Mouse (Mus musculus): Measurements from ENCODE around the gene Pm20d1.
"Not testable (repeated sequence)": the region's sequence is repeated elsewhere in the genome, so short reads cannot be mapped to it uniquely, and the experiment has no call there.

Pm20d1 gene

DNA sequence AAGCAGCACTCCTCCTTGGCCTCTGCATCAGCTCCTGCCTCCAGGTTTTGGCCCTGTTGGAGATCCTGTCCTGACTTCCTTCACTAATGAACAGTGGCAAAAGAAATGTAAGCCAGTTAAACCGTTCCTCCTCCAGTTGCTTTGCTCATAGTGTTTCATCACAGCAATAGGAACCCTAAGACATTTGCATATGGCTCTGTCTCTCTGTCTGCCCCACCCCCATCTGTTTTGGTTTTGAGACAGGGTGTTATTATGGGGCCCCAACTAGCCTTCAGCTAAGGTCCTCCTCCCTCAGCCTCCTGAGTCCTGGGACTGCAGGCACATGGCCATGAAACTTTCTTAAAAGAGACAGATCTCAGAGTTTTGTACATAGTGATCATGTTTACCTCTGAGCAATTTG is 2.8 kb downstream of the Pm20d1 start:
- DNase-seq, result no peak

GRCm38 (mm10) chr1:131801071-131801470 is 3.9 kb downstream of the Pm20d1 start:
- DNase-seq, result no peak

DNA sequence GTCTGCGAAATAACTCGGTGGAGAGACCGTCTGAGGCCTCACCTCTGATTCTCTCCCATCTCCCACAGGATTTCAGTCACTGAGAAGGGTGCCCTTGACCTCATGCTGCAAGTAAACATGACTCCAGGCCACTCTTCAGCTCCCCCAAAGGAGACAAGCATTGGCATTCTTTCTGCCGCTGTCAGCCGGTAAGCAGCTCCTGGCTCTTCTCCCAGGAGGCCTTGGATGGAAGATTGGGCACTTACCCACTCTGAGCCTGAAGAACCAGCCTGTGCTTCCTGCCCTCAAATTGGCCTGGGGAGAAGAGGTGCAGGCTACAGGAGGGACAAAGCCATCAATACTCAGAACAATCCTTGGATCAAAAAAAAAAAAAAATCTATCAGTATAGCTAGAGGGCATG is 5.5 kb downstream of the Pm20d1 start:
- no peak for DNase-seq

DNA sequence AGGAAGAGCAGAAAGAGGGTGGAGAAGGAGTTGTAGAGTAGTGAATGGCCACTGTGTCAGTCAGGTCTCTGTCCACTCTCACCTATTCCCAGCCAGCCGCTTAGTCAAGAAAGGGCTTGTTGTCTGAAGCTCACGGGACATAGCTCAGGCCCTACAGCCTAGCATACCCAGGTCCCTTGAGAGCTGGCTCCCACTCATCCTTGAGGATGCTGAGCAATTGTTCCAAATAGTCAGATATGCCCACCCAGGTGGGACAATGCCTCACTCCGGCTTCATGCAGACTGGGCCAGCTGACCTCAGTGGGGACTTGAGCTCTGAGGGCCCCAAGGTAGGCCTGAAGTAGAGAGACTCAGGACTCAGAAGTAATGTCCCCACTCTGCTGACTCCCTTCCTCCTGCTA is 7.0 kb downstream of the Pm20d1 start:
- no peak for DNase-seq

DNA sequence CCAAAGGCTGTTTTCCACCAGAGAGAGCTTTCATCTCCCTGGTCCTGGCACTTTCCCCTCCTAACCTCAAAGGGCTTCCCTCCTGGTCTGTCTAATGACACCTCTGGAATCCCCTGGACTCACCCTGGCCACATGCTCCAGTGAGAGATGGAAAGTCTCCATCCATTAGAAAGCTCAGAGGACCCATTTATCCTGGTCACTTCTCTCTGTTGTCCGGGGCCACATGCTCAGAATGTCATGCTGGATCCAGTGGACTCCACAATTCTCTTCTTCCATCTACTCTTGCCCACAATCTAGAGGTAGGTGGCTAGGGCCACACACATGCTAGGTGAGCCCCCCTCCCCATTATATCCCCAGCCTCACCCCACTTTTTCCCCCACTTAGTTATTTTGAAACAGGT is 11.8 kb downstream of the Pm20d1 start:
- no peak for DNase-seq

- DNase-seq, result no peak
These were observed 12.5 kb downstream of the Pm20d1 start for GRCm38 (mm10) chr1:131809651-131810050.

DNA sequence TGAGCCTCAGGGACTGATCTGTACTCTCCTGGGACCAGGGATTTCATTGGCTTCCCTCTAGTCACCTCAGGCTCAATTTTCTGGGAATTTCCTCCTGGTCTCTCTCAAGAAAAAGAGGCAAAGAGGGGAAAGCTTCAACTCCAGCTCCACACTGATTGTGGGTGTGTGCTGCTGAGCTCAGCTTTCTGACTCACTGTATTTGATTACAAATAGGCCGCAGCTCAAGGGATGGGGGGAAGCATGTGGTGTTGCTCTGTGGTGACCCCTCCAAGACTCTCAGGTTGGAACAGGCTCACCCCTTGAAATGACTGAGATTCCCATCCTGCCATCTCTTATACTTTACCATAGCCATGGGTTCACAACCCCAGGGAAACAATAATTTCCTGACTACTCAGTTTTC is 14.2 kb downstream of the Pm20d1 start:
- DNase-seq, result no peak

GRCm38 (mm10) chr1:131812006-131812405 is 14.8 kb downstream of the Pm20d1 start:
- no peak for DNase-seq

DNA sequence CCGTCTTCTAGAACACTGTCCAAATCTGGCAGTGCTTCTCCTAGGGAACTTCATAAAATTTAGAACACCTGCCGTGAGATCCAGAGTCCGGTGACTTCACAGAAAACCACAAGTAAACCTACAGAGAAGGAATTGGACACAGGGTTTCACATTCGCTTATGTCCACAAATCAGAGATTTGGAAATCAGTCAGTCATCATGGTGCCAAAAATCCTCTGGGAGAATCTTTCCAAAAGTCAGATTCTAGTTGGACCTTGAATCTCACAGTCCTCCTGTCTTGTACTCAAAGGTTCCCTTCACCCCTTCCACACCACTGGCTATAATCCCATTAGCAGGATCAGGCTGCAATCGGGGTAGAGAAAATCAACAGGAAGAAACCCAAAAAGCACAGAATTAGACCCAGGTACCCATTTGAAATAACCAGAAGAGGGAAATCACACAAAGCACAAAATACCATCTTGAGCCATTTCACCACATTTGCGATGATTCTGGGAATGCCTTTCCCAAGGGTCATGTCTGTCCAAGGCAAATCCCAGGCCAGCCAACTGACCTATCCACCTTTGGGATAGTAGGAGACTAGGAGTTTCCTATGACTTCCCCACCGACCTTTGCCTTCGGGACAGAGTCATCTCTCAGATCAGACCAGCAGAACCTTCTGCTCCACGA is 15.6 kb downstream of the Pm20d1 start:
- DNase-seq, result no peak

DNA sequence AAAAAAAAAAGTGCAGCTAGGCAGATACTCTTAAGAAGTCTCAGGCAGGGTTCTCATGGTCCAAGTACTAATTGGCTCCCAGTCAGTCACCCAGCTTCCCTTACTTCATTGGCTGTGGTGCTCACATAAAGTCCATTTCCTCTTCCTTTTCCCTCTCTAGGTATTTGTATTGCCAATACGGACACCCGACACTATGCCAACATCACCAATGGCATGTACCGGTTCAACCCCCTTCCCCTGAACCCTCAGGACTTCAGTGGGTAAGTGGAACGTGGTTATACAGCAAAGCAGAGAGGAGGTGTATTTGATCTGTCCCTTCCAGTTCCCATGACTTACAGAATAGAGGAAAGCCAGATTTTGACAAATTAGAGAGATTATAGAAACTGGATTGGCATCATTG is 16.6 kb downstream of the Pm20d1 start:
- no peak for DNase-seq

- no peak for DNase-seq
These were observed 17.0 kb downstream of the Pm20d1 start for GRCm38 (mm10) chr1:131814191-131814590.

DNA sequence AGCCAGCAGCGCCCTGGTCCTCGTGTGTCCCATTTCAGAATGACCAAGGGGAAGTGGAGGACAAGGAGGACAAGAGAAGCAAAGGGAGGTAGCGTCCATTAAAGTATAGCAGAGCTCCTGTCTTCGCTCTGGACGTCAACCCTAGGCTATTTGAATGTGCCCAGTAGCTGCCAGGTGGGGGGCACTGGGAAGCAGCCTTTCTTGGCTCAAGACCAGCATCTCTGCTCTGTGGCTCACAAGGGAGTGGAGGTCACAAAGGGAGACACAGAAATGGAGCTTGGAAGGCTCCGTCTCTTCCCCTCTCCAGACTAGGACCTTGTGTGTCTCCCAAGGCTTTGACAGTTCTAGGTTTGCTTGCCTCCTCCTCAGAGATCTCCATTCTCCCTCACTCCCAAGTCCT is 19.7 kb downstream of the Pm20d1 start:
- DNase-seq, result no peak

DNA sequence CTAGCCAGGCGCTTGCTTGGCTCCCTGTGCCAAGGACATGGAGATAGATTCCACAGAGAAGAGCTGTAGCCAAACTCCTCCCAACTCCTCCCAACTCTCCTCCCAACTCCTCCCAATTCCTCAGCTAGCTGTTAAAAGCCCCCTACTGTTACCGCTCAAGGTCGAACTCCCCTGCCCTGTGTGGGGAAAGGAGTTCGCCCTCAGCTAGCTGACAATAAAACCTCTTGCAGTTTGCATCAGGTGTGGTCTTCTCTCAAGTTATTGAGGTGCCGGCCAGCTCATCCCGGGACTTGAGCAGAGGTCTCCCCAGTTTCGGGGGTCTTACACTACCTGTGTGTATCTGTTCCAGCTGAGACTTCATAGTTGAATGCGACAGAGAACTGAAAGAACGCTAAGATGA is 23.2 kb downstream of the Pm20d1 start:
- not testable (repeated sequence) for DNase-seq

GRCm38 (mm10) chr1:131820887-131821328 is 23.7 kb downstream of the Pm20d1 start:
- DNase-seq, result no peak

DNA sequence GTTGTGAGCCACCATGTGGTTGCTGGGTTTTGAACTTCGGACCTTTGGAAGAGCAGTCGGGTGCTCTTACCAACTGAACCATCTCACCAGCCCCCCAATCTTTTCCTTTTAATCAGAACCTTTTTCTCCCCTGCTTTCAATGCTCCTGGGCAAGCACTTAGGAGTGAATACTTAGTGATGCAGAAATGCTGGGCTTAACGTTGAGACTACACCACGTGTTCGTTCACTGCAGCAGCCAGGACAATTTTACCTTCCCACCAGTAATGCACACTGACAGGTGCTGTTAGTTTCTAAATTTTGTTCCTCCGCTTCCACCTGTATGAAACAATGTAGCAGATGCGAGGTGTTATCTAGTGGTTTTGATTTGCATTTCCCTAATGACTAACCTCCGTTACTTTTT is 25.1 kb downstream of the Pm20d1 start:
- no peak for DNase-seq

- DNase-seq, result no peak
These were observed 25.8 kb downstream of the Pm20d1 start for GRCm38 (mm10) chr1:131822856-131823492.

GRCm38 (mm10) chr1:131823563-131823962 is 26.4 kb downstream of the Pm20d1 start:
- DNase-seq, result no peak

DNA sequence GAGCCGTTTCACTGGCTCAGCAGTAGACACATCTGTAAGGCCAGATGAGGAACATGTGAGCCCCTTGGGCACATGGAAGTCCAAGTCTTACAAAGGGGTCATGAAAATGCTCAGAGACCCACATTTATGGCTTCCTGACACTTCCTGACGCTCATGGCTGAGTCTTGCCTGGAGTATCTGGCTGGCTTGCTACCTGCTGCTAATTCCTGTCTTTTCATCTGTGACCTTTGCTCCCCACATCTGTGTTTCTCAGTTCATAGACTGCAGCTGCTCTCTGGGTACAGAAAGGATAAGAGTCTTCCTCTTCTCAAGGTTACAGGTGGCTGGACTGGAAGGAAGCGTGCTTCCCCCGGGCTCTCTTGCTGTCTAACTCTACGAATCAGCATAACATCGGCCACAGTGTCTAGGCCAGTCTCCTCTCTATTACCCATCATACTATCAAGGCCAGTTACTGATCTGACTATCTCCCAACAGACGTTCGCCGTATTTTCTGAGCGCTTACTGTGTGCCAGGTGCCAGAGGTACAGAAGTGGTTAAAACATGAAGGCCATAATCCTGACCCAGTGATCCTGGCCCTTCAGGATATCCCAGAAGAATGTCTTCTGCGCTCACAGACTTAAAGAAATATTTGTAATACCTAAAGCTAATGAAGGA is 27.5 kb downstream of the Pm20d1 start:
- no peak for DNase-seq

DNA sequence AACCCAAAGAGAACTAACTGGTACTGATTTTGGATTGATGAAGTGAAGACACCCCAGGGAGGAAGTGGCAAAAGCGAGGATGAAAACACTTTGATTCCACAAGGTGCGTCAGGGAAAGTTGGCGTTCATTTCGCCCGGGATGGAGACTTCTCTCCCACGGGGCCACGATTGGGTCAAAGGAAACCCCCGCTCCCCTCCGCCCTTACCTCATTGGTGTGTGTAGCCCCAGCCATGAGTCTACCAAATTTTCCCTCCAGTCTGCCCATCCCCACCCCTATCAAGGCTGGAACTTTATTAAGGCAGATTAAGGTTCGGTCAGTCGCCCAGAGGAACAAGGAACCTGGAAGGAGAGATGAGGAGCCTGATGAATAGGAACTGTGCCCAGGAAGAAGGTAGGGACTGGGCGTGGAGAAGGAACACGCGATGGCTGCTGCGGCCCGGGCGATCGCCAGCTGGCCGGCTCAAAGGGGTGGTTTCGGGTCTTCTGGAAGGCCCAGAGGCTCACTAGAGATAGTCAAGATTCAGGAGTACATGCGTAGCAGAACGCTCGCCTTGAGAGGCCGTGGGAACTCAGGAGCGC is 30.1 kb downstream of the Pm20d1 start, which contains the start of gene Slc41a1:
Gene Slc41a1 (plus strand): TSS at position 287 of the 580 bp plus-strand sequence.
- peak; percentile 49 for DNase-seq

DNA sequence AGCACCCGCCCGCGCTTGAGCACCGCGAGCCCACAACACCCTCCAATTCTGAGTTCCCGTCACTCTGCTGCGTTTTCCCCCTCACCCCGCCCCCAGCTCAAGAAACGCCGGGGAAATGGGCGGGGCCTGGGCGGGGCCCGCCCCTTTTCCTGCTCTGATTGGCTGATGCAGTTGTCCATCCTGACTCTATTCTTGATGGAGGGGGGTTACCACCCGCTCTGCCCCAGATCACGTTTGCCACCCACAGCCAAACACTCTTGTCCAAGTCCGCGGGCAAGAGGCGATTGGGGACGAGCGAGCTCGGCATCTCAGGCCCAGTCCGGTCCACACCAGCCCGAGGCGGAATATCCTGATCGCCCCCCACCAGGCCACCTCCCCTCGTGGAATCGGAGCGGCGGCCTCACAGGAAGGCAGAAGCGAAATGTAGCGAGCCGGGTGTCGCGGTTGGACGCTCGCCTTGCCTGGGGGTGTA is 30.6 kb downstream of the Pm20d1 start:
- DNase-seq, result peak; percentile 95

DNA sequence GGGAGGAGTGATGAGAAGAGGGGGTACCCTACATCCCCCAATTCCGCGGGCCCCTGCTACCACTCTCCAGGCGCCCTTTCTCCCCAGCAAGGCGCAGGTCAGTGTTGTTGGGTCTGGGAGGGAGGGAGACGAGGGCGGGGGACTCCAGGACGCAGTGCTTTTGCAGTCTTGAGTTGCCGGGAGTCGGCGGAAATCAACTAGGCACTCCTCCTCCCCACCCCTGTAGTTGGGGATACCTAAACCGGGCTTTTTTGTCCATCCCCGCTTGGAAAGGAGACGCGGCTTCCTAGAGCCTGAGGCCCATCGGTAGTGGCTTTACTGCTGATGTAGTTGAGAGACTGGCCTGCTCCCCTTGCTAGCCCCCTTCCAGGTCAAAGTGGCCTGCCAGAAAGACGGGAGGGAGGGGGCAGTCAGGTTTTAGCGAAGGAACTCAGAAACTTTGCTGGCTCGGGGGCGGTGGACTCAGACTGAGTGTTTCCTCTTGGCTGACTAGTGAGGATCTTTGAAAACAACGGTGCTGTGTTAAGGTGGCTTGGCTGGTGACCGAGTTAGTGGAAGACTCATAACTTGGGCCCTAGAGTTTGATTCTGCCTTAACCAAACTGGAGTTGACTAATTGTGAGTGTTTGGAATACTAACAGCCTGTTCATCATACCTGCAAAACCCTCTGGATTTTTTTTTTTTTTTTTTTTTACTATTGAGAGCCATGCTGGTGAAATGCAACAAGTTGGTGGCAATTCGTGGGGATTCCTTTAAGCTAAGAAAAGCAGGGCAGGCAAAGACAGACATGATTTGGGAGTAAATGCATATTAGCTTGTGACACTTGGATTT is 31.3 kb downstream of the Pm20d1 start:
- peak; percentile 73 for DNase-seq

DNA sequence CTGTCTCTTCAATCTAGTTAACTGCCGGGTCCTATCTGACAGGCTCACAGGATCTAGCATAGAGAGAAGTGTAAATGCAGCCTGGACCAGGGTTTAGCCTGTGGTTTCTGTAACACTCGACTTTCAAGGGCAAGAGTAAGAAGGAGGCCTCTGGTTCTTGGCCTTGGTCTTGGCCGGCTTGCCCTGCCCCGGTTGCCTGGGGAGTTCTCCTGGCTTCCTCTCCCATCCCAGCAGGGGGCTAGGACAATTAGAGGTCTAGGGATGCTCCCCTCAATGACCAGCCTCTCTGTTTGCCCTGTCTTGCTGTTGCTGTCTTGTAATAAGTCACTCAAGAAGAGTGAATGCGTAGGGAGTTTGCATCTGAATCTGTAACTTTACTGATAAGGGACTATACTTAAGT is 32.1 kb downstream of the Pm20d1 start:
- DNase-seq, result no peak

GRCm38 (mm10) chr1:131830561-131830960 is 33.4 kb downstream of the Pm20d1 start:
- DNase-seq, result no peak
